Mouse (Mus musculus): ENCODE measurements around the gene Kcnrg. TPM values are rescaled to one million over a fixed set of nuclear protein-coding genes. Genes with fewer than 3 reads are reported as not detected.

Gene Kcnrg
- polyA plus RNA-seq (2014; fragmentation: Illumina TruSeq; extraction: RNeasy Lipid Tissue Mini Kit (QIAGEN cat#74804); ENCODE audit: low read depth, low replicate concordance) = not detected

GRCm38 (mm10) chr14:61607157-61607556 is at the start of gene Kcnrg:
TSS of gene Kcnrg (plus strand) at chr14:61607457.

GRCm38 (mm10) chr14:61597968-61598367 is 9.3 kb upstream of the Kcnrg start, which contains the start of gene Trim13:
TSS of gene Trim13 (plus strand) at chr14:61598247.

Other genes starting within 250 kb of the Kcnrg start
- gene Ebpl, start 247.0 kb upstream of the Kcnrg start, polyA plus RNA-seq (2014; fragmentation: Illumina TruSeq; extraction: RNeasy Lipid Tissue Mini Kit (QIAGEN cat#74804); ENCODE audit: low read depth, low replicate concordance) = 4.6 TPM
- 109 TPM for gene Kpna3, start 167.6 kb upstream of the Kcnrg start, polyA plus RNA-seq (2014; fragmentation: Illumina TruSeq; extraction: RNeasy Lipid Tissue Mini Kit (QIAGEN cat#74804); ENCODE audit: low read depth, low replicate concordance)
- gene Spryd7, start 50.6 kb upstream of the Kcnrg start, polyA plus RNA-seq (2014; fragmentation: Illumina TruSeq; extraction: RNeasy Lipid Tissue Mini Kit (QIAGEN cat#74804); ENCODE audit: low read depth, low replicate concordance) = 75.0 TPM
- gene Trim13, start 9.2 kb upstream of the Kcnrg start, polyA plus RNA-seq (2014; fragmentation: Illumina TruSeq; extraction: RNeasy Lipid Tissue Mini Kit (QIAGEN cat#74804); ENCODE audit: low read depth, low replicate concordance) = 15.5 TPM